Mouse (Mus musculus): Measurements from ENCODE around the gene Dnah11. TPM values are rescaled to one million over a fixed set of nuclear protein-coding genes. Genes with fewer than 3 reads are reported as not detected.

Gene Dnah11
- polyA plus RNA-seq, 1 experiment = 0.43 TPM

DNA sequence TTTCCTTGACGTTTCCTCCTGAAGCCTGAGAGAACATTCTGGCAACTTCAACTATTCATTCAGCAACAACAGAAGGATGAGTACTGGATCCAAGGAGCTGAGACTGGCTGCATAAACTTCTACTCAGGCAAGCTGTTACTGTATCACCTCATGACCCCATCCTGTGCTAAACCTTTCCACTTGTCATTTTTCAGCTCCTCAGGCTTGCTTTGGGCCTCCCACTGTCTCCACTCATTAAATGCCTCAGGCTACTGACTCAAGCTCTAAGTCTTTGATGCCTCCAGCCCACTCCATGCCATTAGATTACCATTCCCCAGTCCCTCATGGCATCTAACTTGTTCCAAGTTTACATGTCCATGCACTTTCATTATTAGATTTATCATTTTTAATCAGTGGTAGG is 356.2 kb downstream of the Dnah11 start:
- no peaks in the 10 kb centered on the region for H3K36me3 ChIP-seq (ENCODE audit: control insufficient read depth, insufficient read depth, low read length)
- H3K4me3 ChIP-seq (ENCODE audit: control insufficient read depth, insufficient read depth, low read length) = no peak overlapping the region
- TF ChIP-seq POLR2A (IDR thresholded peaks at IDR 0.05; ENCODE audit: control insufficient read depth, extremely low read depth, insufficient read depth, low read length, poor library complexity) (no peak), CTCF (IDR thresholded peaks at IDR 0.05; ENCODE audit: borderline replicate concordance, control insufficient read depth, extremely low read depth, insufficient read depth, low read length, poor library complexity) (no peak)
- no peaks in the 10 kb centered on the region for H3K27me3 ChIP-seq (ENCODE audit: control insufficient read depth, insufficient read depth, low read length)
- WGBS = 89% methylated on average over 1 of the region's 1 CpGs
- DNase-seq = no peak
- no peak overlapping the region for H3K27ac ChIP-seq (ENCODE audit: control insufficient read depth, insufficient read depth, low read length)
- H3K4me1 ChIP-seq (replicated peaks; ENCODE audit: control insufficient read depth, insufficient read depth, low read length) = peaks cover 8% of the 10 kb centered on the region

DNA sequence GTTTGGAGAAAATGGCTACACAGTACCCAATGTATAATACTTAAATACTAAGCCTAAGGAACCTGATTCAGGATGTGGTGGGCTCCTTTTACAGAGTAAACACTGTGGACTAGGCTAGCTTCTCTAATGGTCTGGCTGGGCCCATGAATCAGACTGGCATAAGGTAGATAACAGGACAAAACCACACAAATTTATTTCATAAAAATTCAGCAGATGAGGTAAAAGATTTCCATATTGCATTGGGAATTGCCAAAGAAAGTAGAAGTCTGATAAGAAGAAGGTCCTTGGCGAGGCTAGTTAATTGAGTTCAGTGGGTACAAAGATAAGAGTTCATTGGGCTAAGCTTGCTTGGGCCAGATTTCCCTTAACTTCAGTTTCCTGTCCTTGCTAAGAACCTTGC is 358.1 kb downstream of the Dnah11 start:
- Histone ChIP-seq H3K4me3 (ENCODE audit: control insufficient read depth, insufficient read depth, low read length) (no peak overlapping the region), H3K36me3 (ENCODE audit: control insufficient read depth, insufficient read depth, low read length) (no peaks in the 10 kb centered on the region), H3K27ac (ENCODE audit: control insufficient read depth, insufficient read depth, low read length) (no peak overlapping the region), H3K27me3 (ENCODE audit: control insufficient read depth, insufficient read depth, low read length) (no peaks in the 10 kb centered on the region), H3K4me1 (replicated peaks; ENCODE audit: control insufficient read depth, insufficient read depth, low read length) (peaks cover 8% of the 10 kb centered on the region)
- WGBS = 93% methylated on average over 1 of the region's 1 CpGs
- no peak for DNase-seq
- TF ChIP-seq CTCF (IDR thresholded peaks at IDR 0.05; ENCODE audit: borderline replicate concordance, control insufficient read depth, extremely low read depth, insufficient read depth, low read length, poor library complexity) = no peak
- TF ChIP-seq POLR2A (IDR thresholded peaks at IDR 0.05; ENCODE audit: control insufficient read depth, extremely low read depth, insufficient read depth, low read length, poor library complexity) = no peak

DNA sequence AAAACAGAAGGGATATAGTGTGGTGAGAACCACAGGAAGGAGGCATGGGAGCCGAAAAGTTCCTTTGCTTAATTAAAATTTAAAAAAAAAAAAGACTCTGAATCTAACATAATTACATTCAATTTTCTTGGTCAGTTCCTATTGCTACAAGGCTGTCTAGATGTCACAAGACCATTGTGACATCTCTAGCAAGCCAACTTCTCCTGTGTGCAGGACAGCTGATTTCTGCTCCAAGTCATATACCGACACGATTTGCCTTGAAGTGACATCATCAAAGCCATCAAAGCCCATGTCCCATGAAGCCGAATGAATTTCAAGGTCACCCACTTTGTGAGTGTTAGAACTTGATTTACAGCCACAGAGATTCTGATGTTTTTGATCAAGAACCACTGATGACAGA is 361.5 kb downstream of the Dnah11 start:
- Histone ChIP-seq H3K36me3 (ENCODE audit: control insufficient read depth, insufficient read depth, low read length) (no peaks in the 10 kb centered on the region), H3K27me3 (ENCODE audit: control insufficient read depth, insufficient read depth, low read length) (no peaks in the 10 kb centered on the region), H3K4me1 (replicated peaks; ENCODE audit: control insufficient read depth, insufficient read depth, low read length) (no peaks in the 10 kb centered on the region), H3K4me3 (ENCODE audit: control insufficient read depth, insufficient read depth, low read length) (no peak overlapping the region), H3K27ac (ENCODE audit: control insufficient read depth, insufficient read depth, low read length) (no peak overlapping the region)
- WGBS = 89% methylated on average over 4 of the region's 4 CpGs
- DNase-seq = no peak
- no peak for TF ChIP-seq POLR2A (IDR thresholded peaks at IDR 0.05; ENCODE audit: control insufficient read depth, extremely low read depth, insufficient read depth, low read length, poor library complexity)
- TF ChIP-seq CTCF (IDR thresholded peaks at IDR 0.05; ENCODE audit: borderline replicate concordance, control insufficient read depth, extremely low read depth, insufficient read depth, low read length, poor library complexity) = no peak

DNA sequence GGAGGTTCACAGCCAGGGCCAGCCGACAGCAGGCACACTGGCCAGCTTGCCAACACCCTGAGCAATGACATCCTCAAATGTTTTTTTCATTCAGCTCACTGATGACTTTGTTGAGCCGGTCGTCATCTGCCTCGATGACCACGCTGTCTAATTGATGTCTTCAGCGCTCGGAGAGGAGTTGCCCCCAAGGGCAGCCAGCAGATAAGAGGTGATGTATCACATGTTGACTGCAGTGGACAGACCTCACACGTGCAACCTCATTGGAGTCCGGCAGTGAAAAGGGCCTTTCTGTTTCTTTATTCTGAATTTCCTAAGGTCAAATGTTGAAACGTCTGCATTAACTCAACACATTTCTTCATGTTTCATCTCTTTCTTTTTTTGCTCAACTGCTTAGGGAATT is 363.5 kb downstream of the Dnah11 start:
- TF ChIP-seq CTCF (IDR thresholded peaks at IDR 0.05; ENCODE audit: borderline replicate concordance, control insufficient read depth, extremely low read depth, insufficient read depth, low read length, poor library complexity) = no peak
- no peak for TF ChIP-seq POLR2A (IDR thresholded peaks at IDR 0.05; ENCODE audit: control insufficient read depth, extremely low read depth, insufficient read depth, low read length, poor library complexity)
- 92% methylated on average over 10 of the region's 10 CpGs for WGBS

DNA sequence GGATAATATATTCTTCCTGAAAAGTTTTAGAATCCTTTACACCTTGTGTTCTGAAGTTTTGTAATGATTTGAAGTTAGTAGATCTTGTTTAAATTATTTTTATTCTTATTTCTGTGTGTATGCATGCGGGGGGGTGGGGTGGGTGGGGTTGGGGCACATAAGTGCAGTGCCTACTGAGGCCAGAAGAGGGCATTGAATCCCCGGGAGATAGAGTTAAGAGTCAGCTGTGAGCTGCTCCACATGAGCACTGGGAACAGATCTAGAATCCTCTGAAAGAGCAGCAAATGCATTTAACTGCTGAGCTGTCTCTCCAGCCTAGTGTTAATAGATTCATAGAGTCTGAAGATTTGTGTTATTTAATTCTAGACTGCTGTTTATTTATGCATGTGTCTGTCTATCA is 364.2 kb downstream of the Dnah11 start:
- WGBS = 95% methylated on average over 2 of the region's 2 CpGs
- H3K4me1 ChIP-seq (replicated peaks; ENCODE audit: control insufficient read depth, insufficient read depth, low read length) = no peaks in the 10 kb centered on the region
- no peak for DNase-seq
- H3K4me3 ChIP-seq (ENCODE audit: control insufficient read depth, insufficient read depth, low read length) = no peak overlapping the region
- no peaks in the 10 kb centered on the region for H3K36me3 ChIP-seq (ENCODE audit: control insufficient read depth, insufficient read depth, low read length)
- H3K27ac ChIP-seq (ENCODE audit: control insufficient read depth, insufficient read depth, low read length) = no peak overlapping the region
- H3K27me3 ChIP-seq (ENCODE audit: control insufficient read depth, insufficient read depth, low read length) = no peaks in the 10 kb centered on the region
- TF ChIP-seq CTCF (IDR thresholded peaks at IDR 0.05; ENCODE audit: borderline replicate concordance, control insufficient read depth, extremely low read depth, insufficient read depth, low read length, poor library complexity) = no peak
- no peak for TF ChIP-seq POLR2A (IDR thresholded peaks at IDR 0.05; ENCODE audit: control insufficient read depth, extremely low read depth, insufficient read depth, low read length, poor library complexity)

More for the DNA sequence above, 363.5 kb downstream of the Dnah11 start:
- no peaks in the 10 kb centered on the region for H3K36me3 ChIP-seq (ENCODE audit: control insufficient read depth, insufficient read depth, low read length)
- no peaks in the 10 kb centered on the region for H3K4me1 ChIP-seq (replicated peaks; ENCODE audit: control insufficient read depth, insufficient read depth, low read length)
- no peak overlapping the region for H3K4me3 ChIP-seq (ENCODE audit: control insufficient read depth, insufficient read depth, low read length)
- H3K27me3 ChIP-seq (ENCODE audit: control insufficient read depth, insufficient read depth, low read length) = no peaks in the 10 kb centered on the region
- no peak for DNase-seq
- no peak overlapping the region for H3K27ac ChIP-seq (ENCODE audit: control insufficient read depth, insufficient read depth, low read length)

DNA sequence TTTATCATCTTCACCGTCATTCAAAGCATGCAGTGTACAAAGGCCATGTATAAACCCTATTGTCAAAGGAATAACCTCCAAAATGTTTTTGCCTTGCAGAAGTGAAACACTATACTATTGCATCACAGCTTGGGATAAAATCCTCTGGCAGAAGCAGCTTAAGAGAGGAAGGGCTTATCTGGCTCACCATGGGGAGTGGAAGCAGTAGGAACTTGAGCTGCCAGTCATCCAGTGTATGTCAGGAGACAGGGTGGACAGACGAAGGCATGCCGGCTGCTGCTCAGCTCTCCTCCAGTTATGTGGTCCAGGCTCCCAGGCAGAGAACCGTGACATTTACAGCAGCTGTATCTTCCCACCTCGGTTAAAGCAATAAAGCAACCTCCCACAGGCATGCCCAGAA is 366.7 kb downstream of the Dnah11 start:
- no peaks in the 10 kb centered on the region for H3K27me3 ChIP-seq (ENCODE audit: control insufficient read depth, insufficient read depth, low read length)
- WGBS = 82% methylated on average over 5 of the region's 5 CpGs
- no peaks in the 10 kb centered on the region for H3K4me1 ChIP-seq (replicated peaks; ENCODE audit: control insufficient read depth, insufficient read depth, low read length)
- TF ChIP-seq POLR2A (IDR thresholded peaks at IDR 0.05; ENCODE audit: control insufficient read depth, extremely low read depth, insufficient read depth, low read length, poor library complexity) (no peak), CTCF (IDR thresholded peaks at IDR 0.05; ENCODE audit: borderline replicate concordance, control insufficient read depth, extremely low read depth, insufficient read depth, low read length, poor library complexity) (no peak)
- H3K36me3 ChIP-seq (ENCODE audit: control insufficient read depth, insufficient read depth, low read length) = no peaks in the 10 kb centered on the region
- H3K27ac ChIP-seq (ENCODE audit: control insufficient read depth, insufficient read depth, low read length) = no peak overlapping the region
- H3K4me3 ChIP-seq (ENCODE audit: control insufficient read depth, insufficient read depth, low read length) = no peak overlapping the region
- no peak for DNase-seq

DNA sequence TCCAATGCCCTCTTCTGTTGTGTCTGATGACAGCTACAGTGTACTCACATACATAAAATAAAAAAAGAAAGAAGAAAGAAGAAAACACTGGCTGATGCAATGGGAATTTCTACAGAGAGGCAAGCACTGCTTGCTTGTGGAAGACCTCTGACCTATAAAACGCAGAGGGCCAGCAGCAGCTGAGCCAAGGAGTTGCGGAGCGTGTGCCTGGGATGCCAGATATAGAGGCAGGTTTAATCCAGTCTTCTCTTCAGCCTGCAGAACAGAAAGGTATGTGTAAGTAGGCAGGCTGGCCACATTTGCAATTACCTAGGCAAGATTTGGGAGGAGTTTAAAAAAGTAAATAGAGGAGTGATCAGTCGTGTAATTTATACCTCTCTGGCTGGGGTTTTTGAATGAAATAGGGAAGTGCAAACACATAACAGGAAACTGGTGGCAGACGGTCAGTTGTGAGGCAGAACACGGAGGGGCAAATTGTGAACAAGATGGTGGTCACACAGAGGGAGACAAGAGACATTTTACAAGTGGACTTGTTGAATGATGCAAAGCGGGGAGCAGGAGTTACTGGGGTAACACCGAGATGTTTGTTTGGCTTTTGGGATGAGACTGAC is 367.4 kb downstream of the Dnah11 start:
- Histone ChIP-seq H3K4me1 (replicated peaks; ENCODE audit: control insufficient read depth, insufficient read depth, low read length) (no peaks in the 10 kb centered on the region), H3K27ac (ENCODE audit: control insufficient read depth, insufficient read depth, low read length) (no peak overlapping the region), H3K27me3 (ENCODE audit: control insufficient read depth, insufficient read depth, low read length) (no peaks in the 10 kb centered on the region), H3K4me3 (ENCODE audit: control insufficient read depth, insufficient read depth, low read length) (no peak overlapping the region), H3K36me3 (ENCODE audit: control insufficient read depth, insufficient read depth, low read length) (no peaks in the 10 kb centered on the region)
- DNase-seq = no peak
- WGBS = 65% methylated on average over 8 of the region's 8 CpGs
- TF ChIP-seq POLR2A (IDR thresholded peaks at IDR 0.05; ENCODE audit: control insufficient read depth, extremely low read depth, insufficient read depth, low read length, poor library complexity) (no peak), CTCF (IDR thresholded peaks at IDR 0.05; ENCODE audit: borderline replicate concordance, control insufficient read depth, extremely low read depth, insufficient read depth, low read length, poor library complexity) (no peak)
